Mouse (Mus musculus): ENCODE data around the gene Ndufs8.

DNA sequence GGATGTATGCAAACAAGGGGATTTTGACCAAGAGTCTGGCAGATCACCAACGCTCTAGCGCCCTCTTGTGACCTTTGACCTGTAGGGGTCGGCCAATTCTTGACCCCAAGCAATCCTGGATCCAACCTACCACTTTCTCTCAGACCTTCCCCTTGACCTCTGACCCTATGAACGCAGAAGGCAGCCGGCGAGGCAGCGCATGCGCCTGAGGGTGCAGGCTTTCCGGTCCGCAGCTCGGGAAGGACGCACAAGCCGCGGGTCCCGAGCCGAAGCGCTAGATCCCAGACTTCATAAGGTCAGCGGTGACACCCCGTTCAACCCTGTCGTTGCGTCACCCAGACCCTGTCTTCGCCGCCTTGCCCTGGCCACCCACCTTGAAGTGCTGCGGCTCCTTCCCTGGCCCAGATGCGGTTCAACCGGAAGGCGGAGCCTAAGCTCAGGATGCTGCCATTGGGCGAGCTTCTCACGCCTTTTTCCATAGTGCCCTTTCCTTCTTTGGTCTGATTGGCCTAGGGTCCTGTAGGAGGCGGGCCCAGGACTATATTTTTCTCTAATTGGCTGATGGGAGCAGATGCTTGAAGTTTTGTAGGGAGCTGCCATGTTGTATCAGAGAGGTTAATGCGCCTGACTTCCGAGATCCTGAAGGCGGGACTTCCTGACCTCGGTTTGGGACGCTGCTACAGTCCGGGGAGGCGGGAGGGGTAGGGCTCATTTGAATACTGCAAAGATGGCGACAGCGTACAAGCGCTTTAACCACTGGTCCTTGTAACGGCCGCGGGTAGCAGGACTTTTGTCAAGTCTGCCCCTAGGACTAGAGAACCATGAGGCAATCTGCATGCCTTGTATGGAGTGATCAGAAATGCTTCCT lies at the start of gene Ndufs8:
- TF ChIP-seq CTCF (IDR thresholded peaks at IDR 0.05; ENCODE audit: extremely low read depth, insufficient read depth, low read length), result no peak
- peak; percentile 79 for TF ChIP-seq POLR2A (IDR thresholded peaks at IDR 0.05; ENCODE audit: extremely low read depth, insufficient read depth, low read length)
